Mouse (Mus musculus) kidney, adult 9 months (tissue): ENCODE data around the gene Dlgap1.

ENCODE experiments used
- DNase-seq: peaks from one replicate; pipeline ENCODE4 v3.0.0; 2022

The Dlgap1 gene

GRCm38 (mm10) chr17:70646641-70647040 is 677.8 kb downstream of the Dlgap1 start:
- DNase-seq = no peak

GRCm38 (mm10) chr17:70661382-70661781 is 692.5 kb downstream of the Dlgap1 start:
- DNase-seq = peak; percentile 13

- DNase-seq = no peak
These were observed 695.1 kb downstream of the Dlgap1 start for GRCm38 (mm10) chr17:70663992-70664391.

- DNase-seq = no peak
These were observed 695.7 kb downstream of the Dlgap1 start for GRCm38 (mm10) chr17:70664484-70665040.

GRCm38 (mm10) chr17:70673985-70674384 is 705.1 kb downstream of the Dlgap1 start:
- DNase-seq = no peak

- no peak for DNase-seq
These were observed 707.6 kb downstream of the Dlgap1 start for GRCm38 (mm10) chr17:70676522-70676921.

GRCm38 (mm10) chr17:70683561-70684167 is 714.8 kb downstream of the Dlgap1 start:
- DNase-seq = peak; percentile 73

GRCm38 (mm10) chr17:70690174-70690573 is 721.3 kb downstream of the Dlgap1 start:
- no peak for DNase-seq

- no peak for DNase-seq
These were observed 721.7 kb downstream of the Dlgap1 start for GRCm38 (mm10) chr17:70690598-70690997.

GRCm38 (mm10) chr17:70706976-70707818 is 738.3 kb downstream of the Dlgap1 start:
- peak; percentile 86 for DNase-seq

GRCm38 (mm10) chr17:70707819-70708140 is 738.9 kb downstream of the Dlgap1 start:
- DNase-seq = no peak

GRCm38 (mm10) chr17:70709545-70709944 is 740.7 kb downstream of the Dlgap1 start:
- no peak for DNase-seq

GRCm38 (mm10) chr17:70713470-70713869 is 744.6 kb downstream of the Dlgap1 start:
- no peak for DNase-seq

- no peak for DNase-seq
These were observed 750.9 kb downstream of the Dlgap1 start for GRCm38 (mm10) chr17:70719684-70720324.

- DNase-seq = no peak
These were observed 751.9 kb downstream of the Dlgap1 start for GRCm38 (mm10) chr17:70720766-70721165.

- DNase-seq = no peak
These were observed 753.3 kb downstream of the Dlgap1 start for GRCm38 (mm10) chr17:70722146-70722545.

- peak; percentile 67 for DNase-seq
These were observed 759.9 kb downstream of the Dlgap1 start for GRCm38 (mm10) chr17:70728719-70729281.

GRCm38 (mm10) chr17:70734728-70735127 is 765.9 kb downstream of the Dlgap1 start:
- no peak for DNase-seq

GRCm38 (mm10) chr17:70735396-70735795 is 766.5 kb downstream of the Dlgap1 start:
- DNase-seq = no peak

- DNase-seq = peak; percentile 82
These were observed 768.6 kb downstream of the Dlgap1 start for GRCm38 (mm10) chr17:70737424-70737823.

GRCm38 (mm10) chr17:70738168-70738854 is 769.4 kb downstream of the Dlgap1 start:
- peak; percentile 96 for DNase-seq

- DNase-seq = no peak
These were observed 770.5 kb downstream of the Dlgap1 start for GRCm38 (mm10) chr17:70739346-70739745.

- DNase-seq = no peak
These were observed 772.8 kb downstream of the Dlgap1 start for GRCm38 (mm10) chr17:70741696-70742095.
